Mouse (Mus musculus) right cerebral cortex, postnatal 36 days (tissue): ENCODE results near the gene Dcst1.
A peak's percentile ranks its signal among the peaks of the same experiment; 100 is the strongest.

Experiments used
- DNase-seq, 2 experiments: peaks; one replicate each; pipeline ENCODE4 v3.0.0; 2022; ENCODE audit warnings: low spot score in 2 of 2, mixed read lengths in 1 of 2

Gene Dcst1

GRCm38 (mm10) chr3:89336529-89336928, 28.5 kb downstream of the Dcst1 start:
- DNase-seq = no peak

GRCm38 (mm10) chr3:89333053-89333452, 32.0 kb downstream of the Dcst1 start:
- no peak for DNase-seq

GRCm38 (mm10) chr3:89332476-89332875, 32.6 kb downstream of the Dcst1 start:
- no peak for DNase-seq

GRCm38 (mm10) chr3:89332013-89332412, 33.0 kb downstream of the Dcst1 start:
- no peak for DNase-seq

GRCm38 (mm10) chr3:89331561-89331960, 33.5 kb downstream of the Dcst1 start:
- no peak for DNase-seq

DNA sequence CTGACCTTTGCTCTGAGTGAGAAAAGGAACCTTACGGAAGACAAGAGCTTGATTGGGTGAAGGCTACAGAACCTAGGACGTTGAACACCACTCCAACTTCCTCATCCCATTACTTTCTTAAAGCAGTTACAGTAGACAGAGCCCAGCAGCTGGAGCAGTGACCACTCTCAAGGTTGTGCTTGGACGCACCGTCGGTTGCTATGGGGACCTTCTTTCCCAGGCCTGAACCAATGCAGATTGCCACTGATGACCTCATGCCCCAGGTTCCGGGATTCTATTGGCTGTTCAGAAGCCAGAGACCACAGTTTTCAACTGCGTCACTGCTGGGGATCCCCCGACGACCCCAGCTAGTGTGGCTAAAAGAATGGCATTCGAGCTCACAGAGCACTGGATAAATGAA, 34.1 kb downstream of the Dcst1 start:
- no peak for DNase-seq

GRCm38 (mm10) chr3:89330346-89330745, 34.7 kb downstream of the Dcst1 start:
- DNase-seq = no peak

GRCm38 (mm10) chr3:89328623-89329022, 36.4 kb downstream of the Dcst1 start:
- no peak for DNase-seq

GRCm38 (mm10) chr3:89327371-89327870, 37.6 kb downstream of the Dcst1 start:
- DNase-seq = no peak

DNA sequence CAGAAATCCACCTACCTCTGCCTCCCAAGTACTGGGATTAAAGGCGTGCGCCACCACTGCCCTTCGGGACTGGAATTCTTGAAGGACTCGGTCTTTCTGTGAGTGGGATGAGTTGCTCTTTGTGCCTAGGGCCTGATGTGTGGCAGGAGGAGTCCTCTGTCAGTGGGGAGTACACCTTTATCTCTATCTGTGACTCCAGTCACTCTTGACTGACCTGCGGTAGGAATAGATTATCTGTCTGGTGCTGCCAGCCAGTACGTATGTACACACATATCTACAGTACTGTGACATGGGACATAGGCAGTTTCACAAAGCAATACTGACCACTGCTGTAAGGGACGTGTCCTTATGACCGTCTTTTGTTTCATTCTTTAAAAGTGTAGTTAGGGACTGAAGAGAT, 39.2 kb downstream of the Dcst1 start:
- DNase-seq = no peak

GRCm38 (mm10) chr3:89322514-89323165, 42.4 kb downstream of the Dcst1 start, which contains the start of gene Efna3:
Efna3 (minus strand) TSS chr3:89322965.
- DNase-seq = peak; percentile 81 to 84

DNA sequence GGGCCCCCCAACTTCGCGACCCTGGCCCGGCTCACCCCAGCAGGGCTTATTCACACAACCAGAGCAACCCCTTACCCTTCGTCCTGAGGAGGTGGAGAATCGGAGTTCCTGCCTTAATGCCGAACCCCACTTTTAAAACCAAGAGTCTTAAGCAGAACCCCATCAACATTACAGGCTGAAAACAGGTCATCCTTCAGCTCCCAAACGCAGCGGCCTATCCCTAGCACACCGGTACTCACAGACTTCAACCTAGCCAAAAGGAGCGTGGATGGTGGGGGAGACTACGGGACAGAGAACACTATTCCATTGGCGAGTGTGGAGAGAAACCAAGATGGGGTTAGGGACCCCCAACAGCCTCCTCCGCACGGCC, 42.9 kb downstream of the Dcst1 start:
- no peak for DNase-seq

- peak in 1 of 2 experiments; percentile 28 for DNase-seq
Observed at GRCm38 (mm10) chr3:89321183-89322130, 43.6 kb downstream of the Dcst1 start.

- peak in 1 of 2 experiments; percentile 50 for DNase-seq
Observed at GRCm38 (mm10) chr3:89320581-89321182, 44.4 kb downstream of the Dcst1 start.

DNA sequence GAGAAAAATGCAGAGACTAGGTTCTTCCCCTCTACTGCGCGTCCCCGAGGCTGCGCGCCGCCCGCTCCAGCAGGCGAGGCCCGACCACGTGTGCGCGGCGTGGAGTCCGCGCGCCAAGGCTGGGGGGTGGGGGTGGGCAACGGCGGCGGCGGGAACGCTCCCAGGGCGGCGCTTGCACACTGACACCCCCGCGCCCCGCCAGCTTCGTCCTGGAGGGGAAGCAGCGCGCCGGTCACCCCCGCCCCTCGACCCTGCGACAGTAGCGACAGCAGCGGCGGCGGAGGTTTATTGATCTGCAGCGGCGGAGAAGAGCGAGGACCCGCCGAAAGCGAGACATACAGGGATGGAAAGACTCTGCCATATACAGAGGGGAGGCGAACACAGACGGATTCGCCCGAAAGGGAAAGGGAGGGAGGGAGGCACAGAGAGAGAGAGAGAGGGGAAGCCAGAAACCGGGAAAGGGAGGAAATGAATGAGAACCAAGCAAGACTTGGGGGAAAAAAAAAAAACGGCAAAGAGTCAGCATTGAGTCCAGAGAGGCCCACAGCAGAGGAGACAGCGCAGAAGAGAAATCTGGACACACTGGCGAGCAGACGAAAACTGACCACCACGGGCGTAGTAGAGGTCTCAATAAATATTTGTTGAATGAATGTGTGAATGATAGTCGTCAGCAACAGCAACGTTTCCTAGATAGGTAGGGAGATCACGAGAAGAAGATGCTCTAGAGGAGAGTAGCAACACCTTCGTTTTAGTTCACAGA, 45.3 kb downstream of the Dcst1 start:
- peak in 1 of 2 experiments; percentile 37 for DNase-seq

DNA sequence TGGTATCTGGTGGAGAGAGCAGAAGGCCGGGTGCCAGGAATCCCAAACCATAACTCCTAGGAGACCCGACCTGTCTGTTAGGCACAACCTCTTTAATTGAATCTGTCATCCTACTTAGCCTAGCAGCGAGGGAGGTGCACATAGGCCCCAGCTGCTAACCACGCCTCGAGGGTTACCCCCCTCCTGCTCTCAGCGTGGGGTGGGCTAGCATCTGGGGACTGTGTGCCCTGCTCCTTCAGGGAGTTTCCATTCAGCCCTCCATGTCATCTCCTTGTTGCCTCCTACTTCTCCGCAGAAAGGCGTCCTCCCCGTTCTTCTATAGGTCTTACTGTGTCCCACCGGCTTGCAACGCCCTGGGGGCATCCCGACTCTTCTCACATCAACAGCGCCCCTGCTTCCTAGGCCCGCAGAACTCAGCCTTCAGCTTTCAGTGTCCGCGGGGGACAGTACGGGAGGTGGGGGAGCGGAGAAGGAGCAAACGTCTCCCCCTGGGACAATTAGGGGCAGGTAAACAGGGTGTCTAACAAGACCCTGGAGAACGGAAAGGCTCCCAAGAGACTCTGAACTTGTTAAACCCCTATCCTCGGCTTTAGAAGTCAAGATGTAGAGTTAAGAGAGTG, 46.0 kb downstream of the Dcst1 start:
- peak in 1 of 2 experiments; percentile 18 for DNase-seq

- DNase-seq = no peak
Observed at GRCm38 (mm10) chr3:89318316-89318715, 46.7 kb downstream of the Dcst1 start.

DNA sequence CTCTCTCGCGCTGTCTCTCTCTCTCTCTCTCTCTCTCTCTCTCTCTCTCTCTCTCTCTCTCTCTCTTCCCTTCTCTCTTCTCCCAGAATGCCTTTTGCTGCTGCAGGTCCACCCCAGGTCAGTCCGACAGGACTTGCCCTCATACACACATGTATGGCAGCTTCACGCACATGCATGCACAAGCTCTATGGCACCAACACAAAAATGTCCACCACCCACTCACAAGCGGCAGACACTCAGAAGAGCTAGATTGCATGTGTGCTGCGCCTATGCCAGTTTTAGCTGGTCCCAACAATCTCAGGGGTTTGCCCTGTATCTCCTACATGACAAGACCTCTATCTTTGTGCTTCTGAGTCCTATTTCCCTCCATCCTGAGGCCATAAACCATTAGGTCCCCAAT, 47.8 kb downstream of the Dcst1 start:
- peak in 1 of 2 experiments; percentile 51 for DNase-seq

DNA sequence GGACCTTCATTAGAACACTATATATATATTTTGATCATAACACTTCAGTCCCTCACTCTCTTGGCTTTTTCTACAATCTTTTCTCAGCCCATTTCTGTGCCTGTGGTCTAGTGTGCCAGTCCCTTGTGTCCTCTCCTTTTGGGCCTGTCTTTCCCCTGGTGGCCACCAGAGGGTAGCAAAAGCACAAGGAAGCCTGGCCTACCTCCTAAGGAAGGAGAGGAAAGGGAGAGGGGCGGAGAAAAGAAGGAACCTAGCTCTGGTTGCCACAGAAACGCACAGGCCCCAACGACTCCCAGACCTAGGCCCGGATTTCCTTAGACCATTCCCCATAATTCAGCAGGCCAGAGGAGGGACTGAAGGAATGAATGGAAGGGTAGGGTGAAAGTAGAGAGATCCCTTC, 48.2 kb downstream of the Dcst1 start:
- DNase-seq = peak; percentile 84 to 88

DNA sequence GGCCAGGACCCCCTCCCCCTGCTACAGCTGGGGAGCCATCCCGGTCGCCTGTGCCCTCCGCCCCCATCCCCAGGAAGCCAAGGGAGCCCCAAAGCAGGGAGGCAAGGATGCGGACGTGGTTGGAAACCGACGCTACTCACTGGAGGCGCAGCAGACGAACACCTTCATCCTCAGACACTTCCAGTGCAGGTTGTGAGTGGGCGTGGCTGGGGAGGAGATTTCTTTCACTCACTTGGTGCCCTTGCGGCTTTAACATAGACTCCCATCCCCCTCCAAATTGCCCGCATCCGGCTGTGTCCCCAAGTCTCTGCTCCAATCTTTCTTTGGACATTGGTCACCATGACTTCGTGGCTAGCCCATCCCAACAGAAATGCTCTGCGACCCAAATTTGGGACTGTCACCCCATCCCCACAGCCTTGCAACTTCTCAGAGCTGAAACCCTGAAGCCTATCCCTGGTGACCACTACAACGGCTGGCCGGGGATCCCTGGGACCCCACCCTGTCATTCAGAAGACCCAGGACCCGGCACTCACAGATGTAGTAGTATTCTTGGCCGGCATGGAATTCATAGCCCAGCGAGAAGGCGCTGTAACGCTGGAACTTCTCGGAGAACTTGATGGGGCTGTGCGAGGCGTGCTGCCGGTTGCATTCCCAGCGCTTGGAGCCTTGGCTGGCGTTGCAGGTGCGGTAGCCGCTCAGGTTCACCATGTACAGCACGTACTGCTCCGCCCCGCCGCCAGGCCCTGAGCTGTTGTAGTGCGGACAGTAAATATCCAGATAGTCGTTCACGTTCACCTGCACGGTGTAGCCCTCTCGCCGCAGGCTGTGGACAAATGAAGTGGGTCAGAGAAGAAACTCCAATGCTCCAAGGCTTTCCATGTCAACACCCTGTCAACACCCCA, 48.9 kb downstream of the Dcst1 start:
- DNase-seq = no peak
